Mouse (Mus musculus) brain, embryonic 14.5 days (tissue): ENCODE data around the gene Dhx8.

Source experiments
- CTCF ChIP-seq: fragments of 200-500 bp; IDR thresholded peaks from 2 replicates; pipeline ENCODE4 v1.5.1; 2012; ENCODE audit warnings: inconsistent platforms, mild to moderate bottlenecking, moderate library complexity, borderline replicate concordance; ENCODE audit not compliant: insufficient read depth, insufficient read length; ENCODE audit errors: extremely low read depth
- POLR2A ChIP-seq: fragments of 200-500 bp; IDR thresholded peaks from 2 replicates; pipeline ENCODE4 v1.6.1; 2012; ENCODE audit warnings: mild to moderate bottlenecking, inconsistent platforms, borderline replicate concordance; ENCODE audit not compliant: poor library complexity, insufficient read depth, insufficient read length, severe bottlenecking; ENCODE audit errors: extremely low read depth

- TF ChIP-seq CTCF (no peak), POLR2A (no peak)
Observed at GRCm38 (mm10) chr11:101772027-101772426, 39.3 kb downstream of the Dhx8 start.
